Mouse (Mus musculus) thymus, postnatal 14 days (tissue): ENCODE results near the gene Myo18b.

Experiments used
- DNase-seq: peaks from one replicate; pipeline ENCODE4 v3.0.0; 2021

Myo18b gene

GRCm38 (mm10) chr5:112791792-112792780 is 104.1 kb downstream of the Myo18b start:
- DNase-seq, result no peak

- DNase-seq, result no peak
Observed at GRCm38 (mm10) chr5:112790376-112791111, 105.6 kb downstream of the Myo18b start.

GRCm38 (mm10) chr5:112788441-112788840 is 107.7 kb downstream of the Myo18b start:
- no peak for DNase-seq

- DNase-seq, result no peak
Observed at GRCm38 (mm10) chr5:112786788-112787187, 109.4 kb downstream of the Myo18b start.

GRCm38 (mm10) chr5:112786031-112786430 is 110.1 kb downstream of the Myo18b start:
- no peak for DNase-seq

GRCm38 (mm10) chr5:112781719-112782118 is 114.4 kb downstream of the Myo18b start:
- no peak for DNase-seq

- no peak for DNase-seq
Observed at GRCm38 (mm10) chr5:112781231-112781630, 114.9 kb downstream of the Myo18b start.

- DNase-seq, result no peak
Observed at GRCm38 (mm10) chr5:112780383-112780782, 115.8 kb downstream of the Myo18b start.

- no peak for DNase-seq
Observed at GRCm38 (mm10) chr5:112776781-112777405, 119.3 kb downstream of the Myo18b start.

GRCm38 (mm10) chr5:112773429-112773828 is 122.7 kb downstream of the Myo18b start:
- no peak for DNase-seq

GRCm38 (mm10) chr5:112771376-112771901 is 124.7 kb downstream of the Myo18b start:
- DNase-seq, result no peak

- DNase-seq, result no peak
Observed at GRCm38 (mm10) chr5:112769721-112770119, 126.4 kb downstream of the Myo18b start.

GRCm38 (mm10) chr5:112769020-112769720 is 127.0 kb downstream of the Myo18b start:
- DNase-seq, result no peak

- DNase-seq, result no peak
Observed at GRCm38 (mm10) chr5:112768556-112768955, 127.6 kb downstream of the Myo18b start.

GRCm38 (mm10) chr5:112761415-112762075 is 134.6 kb downstream of the Myo18b start:
- DNase-seq, result no peak

GRCm38 (mm10) chr5:112755581-112755980 is 140.6 kb downstream of the Myo18b start:
- DNase-seq, result no peak

- no peak for DNase-seq
Observed at GRCm38 (mm10) chr5:112749634-112750033, 146.5 kb downstream of the Myo18b start.

- DNase-seq, result no peak
Observed at GRCm38 (mm10) chr5:112748001-112748719, 148.0 kb downstream of the Myo18b start.

GRCm38 (mm10) chr5:112747306-112747930 is 148.7 kb downstream of the Myo18b start:
- no peak for DNase-seq

- no peak for DNase-seq
Observed at GRCm38 (mm10) chr5:112745176-112745575, 151.0 kb downstream of the Myo18b start.

- no peak for DNase-seq
Observed at GRCm38 (mm10) chr5:112744571-112744970, 151.6 kb downstream of the Myo18b start.
